Mouse (Mus musculus) heart, postnatal 0 days (tissue): ENCODE results near the gene Gm10639.
"Not testable (repeated sequence)": the region's sequence is repeated elsewhere in the genome, so short reads cannot be mapped to it uniquely, and the experiment has no call there.

Experiments used
- CTCF ChIP-seq: IDR thresholded peaks from 2 replicates; pipeline ENCODE4 v1.5.1; 2016; ENCODE audit warnings: antibody characterized with exemption, control low read depth, low read depth
- EP300 ChIP-seq: IDR thresholded peaks from 2 replicates; pipeline ENCODE4 v1.6.1; 2016; ENCODE audit warnings: antibody characterized with exemption, low read depth

- not testable (repeated sequence) for TF ChIP-seq CTCF, EP300
Observed at GRCm38 (mm10) chr9:78294781-78295180, 5.1 kb downstream of the Gm10639 start.
